Mouse (Mus musculus) lung, embryonic 14.5 days (tissue): ENCODE measurements at regions not wholly inside any gene's neighbourhood (a gene's known extent, or its start where the extent isn't known, plus 50 kb on each side); places are given as distances from the start of the nearest gene placed in this dataset.

Experiments
- ATAC-seq: fragments of 200-750 bp; cut with Nextera tagmentation; 2 replicates; pipeline ENCODE4 v1.8.0; 2017; ENCODE audit warnings: mild to moderate bottlenecking, moderate TSS enrichment, moderate library complexity; ENCODE audit not compliant: insufficient read depth
- DNase-seq: peaks from one replicate; pipeline ENCODE4 v3.0.0-alpha.2; 2015
- H3K27ac ChIP-seq: fragments of 300-500 bp; sonication (generic); 2 replicates; pipeline ENCODE4 v1.5.1; 2014; ENCODE audit warnings: low read depth, mild to moderate bottlenecking, moderate library complexity
- H3K27me3 ChIP-seq: fragments of 300-500 bp; sonication (generic); 2 replicates; pipeline ENCODE4 v1.6.1; 2014; ENCODE audit warnings: low read length, control low read depth; ENCODE audit not compliant: insufficient read depth
- H3K36me3 ChIP-seq: fragments of 300-500 bp; sonication (generic); 2 replicates; pipeline ENCODE4 v1.6.1; 2014; ENCODE audit warnings: control low read depth; ENCODE audit not compliant: insufficient read depth
- H3K4me1 ChIP-seq: fragments of 300-500 bp; sonication (generic); 2 replicates; pipeline ENCODE4 v1.6.1; 2014; ENCODE audit warnings: antibody characterized with exemption, control low read depth; ENCODE audit not compliant: insufficient read depth
- H3K4me2 ChIP-seq: fragments of 300-500 bp; sonication (generic); 2 replicates; pipeline ENCODE4 v1.6.1; 2014; ENCODE audit warnings: mild to moderate bottlenecking
- H3K4me3 ChIP-seq: fragments of 300-500 bp; sonication (generic); 2 replicates; pipeline ENCODE4 v1.5.1; 2014; ENCODE audit warnings: low read depth, low read length
- H3K9ac ChIP-seq: fragments of 300-500 bp; sonication (generic); 2 replicates; pipeline ENCODE4 v1.6.1; 2014
- H3K9me3 ChIP-seq: fragments of 300-500 bp; sonication (generic); 2 replicates; pipeline ENCODE4 v1.6.1; 2016; ENCODE audit warnings: low read depth, low read length, control low read depth
- CTCF ChIP-seq: IDR thresholded peaks from 2 replicates; pipeline ENCODE4 v1.5.1; 2016; ENCODE audit warnings: antibody characterized with exemption, low read depth
- WGBS: fragments of 180-500 bp; shearing (Covaris S2); extraction: QIAGEN DNeasy Blood & Tissue Kit; methylation state at CpG from one replicate; pipeline ENCODE4 v1.1.7; 2014; 5-methylcytosine and 5-hydroxymethylcytosine counted together

GRCm38 (mm10) chr2:8675537-8675936 lies 1166.2 kb upstream of the Celf2 start:
- DNase-seq: peak; percentile 58
- TF ChIP-seq CTCF: peak; percentile 58
- WGBS: 58% methylated on average over 4 of the region's 4 CpGs
- Histone ChIP-seq H3K4me1 (no peaks in the 10 kb centered on the region), H3K9ac (no peak overlapping the region), H3K4me3 (no peak overlapping the region), H3K36me3 (no peaks in the 10 kb centered on the region), H3K4me2 (no peak overlapping the region), H3K27ac (no peak overlapping the region), H3K27me3 (no peaks in the 10 kb centered on the region), H3K9me3 (no peaks in the 10 kb centered on the region)
- no peak for ATAC-seq

DNA sequence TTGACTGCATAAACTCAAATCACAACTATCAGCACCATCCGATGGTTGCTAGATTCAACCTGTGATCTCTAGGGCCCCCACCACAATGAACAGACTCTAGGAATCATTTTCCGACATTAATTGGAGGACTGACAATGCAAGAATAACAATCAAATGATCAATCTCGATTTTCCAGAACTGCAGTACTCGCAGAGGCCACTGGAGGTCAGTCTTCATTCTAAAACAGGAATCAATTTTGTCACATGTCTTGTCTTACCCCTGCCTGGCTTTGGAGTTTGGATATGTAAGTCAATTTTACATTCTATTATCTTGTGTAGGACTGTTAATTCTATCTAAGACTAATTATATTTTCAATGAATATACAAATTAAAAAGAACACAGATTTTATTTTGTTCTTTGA lies 1167.2 kb upstream of the Celf2 start:
- WGBS: 8% methylated on average over 4 of the region's 4 CpGs
- ATAC-seq (no peak), DNase-seq (peak; percentile 55)
- Histone ChIP-seq H3K9ac (no peak overlapping the region), H3K4me2 (no peak overlapping the region), H3K27ac (no peak overlapping the region), H3K4me1 (no peaks in the 10 kb centered on the region), H3K9me3 (no peaks in the 10 kb centered on the region), H3K36me3 (no peaks in the 10 kb centered on the region), H3K27me3 (no peaks in the 10 kb centered on the region), H3K4me3 (no peak overlapping the region)
- peak; percentile 70 for TF ChIP-seq CTCF

DNA sequence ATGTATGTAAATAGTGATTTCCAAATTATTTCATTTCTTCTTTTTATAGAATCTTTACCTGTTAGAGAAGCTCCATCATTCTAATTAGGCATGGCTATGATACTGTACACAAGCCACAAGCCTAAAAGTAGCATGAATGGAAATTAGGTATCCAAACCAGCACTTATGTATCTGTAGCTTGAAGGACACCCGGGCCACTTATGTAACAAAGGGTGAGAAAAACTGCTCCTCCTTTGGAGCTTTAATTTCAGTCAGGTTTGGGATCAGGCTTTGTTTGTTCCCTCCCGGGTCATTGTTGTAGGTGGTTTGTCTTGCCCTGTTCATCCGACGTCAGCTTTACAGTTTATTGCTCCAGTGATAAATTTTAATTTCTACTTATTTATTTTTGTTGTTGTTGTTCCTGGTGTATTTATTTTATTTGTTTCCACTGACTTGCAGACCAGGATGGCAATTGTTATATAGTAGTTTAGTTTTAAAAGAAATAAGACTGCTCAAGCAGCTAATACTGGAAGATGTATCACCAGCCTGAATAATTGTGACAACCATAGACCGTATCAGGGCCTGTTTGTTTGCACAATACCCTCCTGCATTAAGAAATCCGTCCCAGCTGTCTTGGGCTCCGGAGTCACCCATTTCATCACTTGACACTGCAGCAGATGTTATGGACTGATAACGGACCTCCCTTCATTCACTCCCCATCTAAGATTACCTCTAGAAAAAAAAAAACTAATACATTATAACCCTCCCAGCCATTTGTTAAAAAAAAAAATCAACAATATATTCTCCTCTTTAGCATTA lies 1181.7 kb upstream of the Celf2 start:
- no peak overlapping the region for H3K4me3 ChIP-seq
- WGBS: 20% methylated on average over 8 of the region's 8 CpGs
- H3K27me3 ChIP-seq: no peaks in the 10 kb centered on the region
- DNase-seq: peak; percentile 6
- TF ChIP-seq CTCF: no peak
- no peaks in the 10 kb centered on the region for H3K36me3 ChIP-seq
- no peak for ATAC-seq
- no peak overlapping the region for H3K27ac ChIP-seq
- no peak overlapping the region for H3K4me2 ChIP-seq
- H3K4me1 ChIP-seq: no peaks in the 10 kb centered on the region
- no peak overlapping the region for H3K9ac ChIP-seq
- H3K9me3 ChIP-seq: no peaks in the 10 kb centered on the region

DNA sequence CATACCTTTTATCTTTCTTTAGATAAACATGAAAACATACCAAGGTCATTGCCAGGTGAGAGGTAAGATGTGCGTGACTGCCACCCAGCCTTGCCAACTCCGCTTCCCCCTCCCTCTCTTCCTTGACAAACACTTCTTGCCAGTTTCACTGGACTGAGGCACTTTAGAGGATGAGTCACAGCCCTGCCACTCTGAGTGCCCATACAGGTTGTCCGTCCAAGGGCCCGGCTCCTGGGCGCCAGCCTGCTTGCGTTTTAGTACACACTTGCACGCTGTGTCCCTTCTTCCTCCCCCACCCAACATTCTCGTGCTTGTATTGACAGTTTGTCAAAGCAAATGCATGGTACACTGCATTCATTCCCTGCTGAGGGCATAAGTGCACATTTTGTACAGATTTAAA lies 1151.7 kb upstream of the 4930412O13Rik start:
- peak; percentile 58; the same call in 1 of the 2 replicates for ATAC-seq
- Histone ChIP-seq H3K4me2 (no peak overlapping the region; the same call in 1 of the 2 replicates), H3K27ac (no peak overlapping the region), H3K36me3 (no peaks in the 10 kb centered on the region), H3K4me3 (no peak overlapping the region), H3K4me1 (no peaks in the 10 kb centered on the region), H3K9me3 (no peaks in the 10 kb centered on the region), H3K27me3 (no peaks in the 10 kb centered on the region), H3K9ac (no peak overlapping the region)
- WGBS: 41% methylated on average over 8 of the region's 8 CpGs
- TF ChIP-seq CTCF: no peak
- DNase-seq: peak; percentile 30

GRCm38 (mm10) chr2:8754142-8754541 lies 1126.9 kb upstream of the 4930412O13Rik start:
- H3K36me3 ChIP-seq: no peaks in the 10 kb centered on the region
- DNase-seq: peak; percentile 79
- ATAC-seq: peak; percentile 24; the same call in 1 of the 2 replicates
- H3K9ac ChIP-seq: no peak overlapping the region
- no peak overlapping the region for H3K4me3 ChIP-seq
- peak; percentile 81 for TF ChIP-seq CTCF
- H3K4me1 ChIP-seq: no peaks in the 10 kb centered on the region
- H3K4me2 ChIP-seq: no peak overlapping the region
- no peak overlapping the region for H3K27ac ChIP-seq
- no peaks in the 10 kb centered on the region for H3K27me3 ChIP-seq
- WGBS: 10% methylated on average over 1 of the region's 1 CpGs
- H3K9me3 ChIP-seq: no peaks in the 10 kb centered on the region

DNA sequence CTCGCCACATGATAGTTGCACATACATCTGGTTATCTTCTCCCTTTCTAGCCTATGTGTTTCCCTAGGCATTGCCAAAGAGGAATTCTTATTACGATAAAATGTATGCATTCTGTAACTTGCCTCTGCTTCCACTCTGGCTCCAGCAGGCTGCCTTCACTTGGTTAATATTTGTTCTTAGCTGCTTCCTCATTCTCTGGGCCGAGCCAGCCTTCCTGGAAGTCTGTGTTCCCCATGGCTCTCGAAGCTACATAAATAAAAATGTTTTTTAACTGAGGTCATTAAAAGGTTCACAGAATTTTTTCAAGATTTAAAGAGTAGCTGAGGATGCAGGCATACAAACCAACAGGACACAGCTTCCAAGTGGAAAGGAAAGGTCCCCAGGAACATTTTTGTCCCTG lies 1124.5 kb upstream of the 4930412O13Rik start:
- WGBS: 36% methylated on average over 4 of the region's 4 CpGs
- Histone ChIP-seq H3K4me1 (no peaks in the 10 kb centered on the region), H3K27ac (no peak overlapping the region), H3K27me3 (no peaks in the 10 kb centered on the region), H3K9ac (no peak overlapping the region), H3K9me3 (no peaks in the 10 kb centered on the region), H3K36me3 (no peaks in the 10 kb centered on the region), H3K4me3 (no peak overlapping the region), H3K4me2 (no peak overlapping the region)
- DNase-seq (peak; percentile 5), ATAC-seq (no peak)
- no peak for TF ChIP-seq CTCF

DNA sequence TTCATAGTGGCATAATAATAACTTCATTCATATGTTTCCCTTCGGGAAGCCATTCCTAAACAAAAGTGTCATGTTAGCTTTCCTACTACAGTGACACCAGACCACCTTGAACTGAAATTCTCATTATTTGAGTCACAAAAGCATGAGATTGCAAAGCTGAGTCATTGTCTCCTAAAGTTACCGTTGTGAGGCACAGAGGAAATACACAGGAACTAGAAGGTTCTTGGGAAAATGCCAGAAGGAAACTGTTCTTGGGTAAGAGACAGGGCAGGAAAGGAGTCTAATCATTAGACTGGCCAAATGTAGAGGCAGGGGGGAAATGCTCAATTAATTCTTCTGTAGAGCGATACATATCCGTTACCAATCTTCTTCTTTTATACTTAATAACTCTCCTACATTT lies 1110.4 kb upstream of the 4930412O13Rik start:
- no peak for TF ChIP-seq CTCF
- Histone ChIP-seq H3K27me3 (no peaks in the 10 kb centered on the region), H3K4me1 (no peaks in the 10 kb centered on the region), H3K9me3 (no peaks in the 10 kb centered on the region), H3K9ac (no peak overlapping the region), H3K36me3 (no peaks in the 10 kb centered on the region), H3K4me2 (no peak overlapping the region), H3K27ac (no peak overlapping the region), H3K4me3 (no peak overlapping the region)
- WGBS: 70% methylated on average over 4 of the region's 4 CpGs
- DNase-seq (peak; percentile 42), ATAC-seq (no peak)
